Mouse (Mus musculus): ENCODE measurements around the gene Naa10. TPM values are rescaled to one million over a fixed set of nuclear protein-coding genes. Genes with fewer than 3 reads are reported as not detected.

The Naa10 gene
- total RNA-seq, 2 experiments from 2014 or later, result 125 to 169 TPM

Other genes starting within 250 kb of the Naa10 start
- 0.07 and 0.61 TPM in 2 replicates for gene Slc6a8, start 248.8 kb downstream of the Naa10 start, total RNA-seq (2015)
- 0.04 TPM in 1 of 2 replicates, not detected in the other for gene Slc6a8, start 248.8 kb downstream of the Naa10 start, total RNA-seq (2017)
- gene Bcap31, start 205.8 kb downstream of the Naa10 start, total RNA-seq (2015), result 265 and 285 TPM in 2 replicates
- 218 and 226 TPM in 2 replicates for gene Bcap31, start 205.8 kb downstream of the Naa10 start, total RNA-seq (2017)
- gene Abcd1, start 205.3 kb downstream of the Naa10 start, total RNA-seq (2015), result 34.7 and 37.8 TPM in 2 replicates
- 13.6 and 19.4 TPM in 2 replicates for gene Abcd1, start 205.3 kb downstream of the Naa10 start, total RNA-seq (2017)
- gene Plxnb3, start 164.9 kb downstream of the Naa10 start, total RNA-seq (2015), result not detected in 2 replicates
- 0.50 TPM in 1 of 2 replicates, not detected in the other for gene Plxnb3, start 164.9 kb downstream of the Naa10 start, total RNA-seq (2017)
- gene Srpk3, start 147.5 kb downstream of the Naa10 start, total RNA-seq (2015), result not detected in 2 replicates
- gene Srpk3, start 147.5 kb downstream of the Naa10 start, total RNA-seq (2017), result 0.20 TPM in 1 of 2 replicates, not detected in the other
- gene Idh3g, start 135.0 kb downstream of the Naa10 start, total RNA-seq (2015), result 376 and 396 TPM in 2 replicates
- gene Idh3g, start 135.0 kb downstream of the Naa10 start, total RNA-seq (2017), result 231 and 238 TPM in 2 replicates
- gene Ssr4, start 134.9 kb downstream of the Naa10 start, total RNA-seq (2015), result 537 and 612 TPM in 2 replicates
- gene Ssr4, start 134.9 kb downstream of the Naa10 start, total RNA-seq (2017), result 295 and 337 TPM in 2 replicates
- 0.32 and 0.51 TPM in 2 replicates for gene Pdzd4, start 97.0 kb downstream of the Naa10 start, total RNA-seq (2015)
- 1.2 and 2.1 TPM in 2 replicates for gene Pdzd4, start 97.0 kb downstream of the Naa10 start, total RNA-seq (2017)
- not detected in 2 replicates for gene Avpr2, start 29.8 kb downstream of the Naa10 start, total RNA-seq (2015)
- gene Avpr2, start 29.8 kb downstream of the Naa10 start, total RNA-seq (2017), result 0.12 and 0.30 TPM in 2 replicates
- 1.3 and 1.5 TPM in 2 replicates for gene L1cam, start 25.8 kb downstream of the Naa10 start, total RNA-seq (2015)
- gene L1cam, start 25.8 kb downstream of the Naa10 start, total RNA-seq (2017), result 0.17 and 0.46 TPM in 2 replicates
- 21.8 and 25.2 TPM in 2 replicates for gene Arhgap4, start 74 bp downstream of the Naa10 start, total RNA-seq (2015)
- 39.2 and 40.1 TPM in 2 replicates for gene Arhgap4, start 74 bp downstream of the Naa10 start, total RNA-seq (2017)
- 7.5 and 7.6 TPM in 2 replicates for gene Renbp, start 8.9 kb upstream of the Naa10 start, total RNA-seq (2015)
- 17.6 and 33.4 TPM in 2 replicates for gene Renbp, start 8.9 kb upstream of the Naa10 start, total RNA-seq (2017)
- gene Hcfc1, start 44.4 kb upstream of the Naa10 start, total RNA-seq (2015), result 125 and 129 TPM in 2 replicates
- 52.3 and 61.8 TPM in 2 replicates for gene Hcfc1, start 44.4 kb upstream of the Naa10 start, total RNA-seq (2017)
- gene Irak1, start 102.0 kb upstream of the Naa10 start, total RNA-seq (2015), result 74.6 and 83.9 TPM in 2 replicates
- gene Irak1, start 102.0 kb upstream of the Naa10 start, total RNA-seq (2017), result 53.9 and 57.1 TPM in 2 replicates
- gene Opn1mw, start 205.5 kb upstream of the Naa10 start, total RNA-seq (2015), result not detected in 2 replicates
- not detected in 2 replicates for gene Opn1mw, start 205.5 kb upstream of the Naa10 start, total RNA-seq (2017)
- 16.3 and 16.9 TPM in 2 replicates for gene Mecp2, start 213.4 kb upstream of the Naa10 start, total RNA-seq (2015)
- gene Mecp2, start 213.4 kb upstream of the Naa10 start, total RNA-seq (2017), result 15.3 and 18.8 TPM in 2 replicates
- not detected in 2 replicates for gene Tex28, start 245.9 kb upstream of the Naa10 start, total RNA-seq (2015)
- gene Tex28, start 245.9 kb upstream of the Naa10 start, total RNA-seq (2017), result not detected in 2 replicates